Mouse (Mus musculus) intestine, postnatal 0 days (tissue): ENCODE measurements at regions not wholly inside any gene's neighbourhood (a gene's known extent, or its start where the extent isn't known, plus 50 kb on each side); places are given as distances from the start of the nearest gene placed in this dataset.

Experiments used
- ATAC-seq: fragments of 200-750 bp; cut with Nextera tagmentation; 2 replicates; pipeline ENCODE4 v1.8.0; 2017; ENCODE audit warnings: mild to moderate bottlenecking, moderate TSS enrichment, moderate library complexity
- H3K27ac ChIP-seq: fragments of 300-500 bp; sonication (generic); 2 replicates; pipeline ENCODE4 v1.5.1; 2014; ENCODE audit warnings: mild to moderate bottlenecking, low read depth, low read length, moderate library complexity
- H3K27me3 ChIP-seq: fragments of 300-500 bp; sonication (generic); replicated peaks from 2 replicates; pipeline ENCODE4 v1.6.1; 2014; ENCODE audit warnings: low read length, mixed read lengths; ENCODE audit not compliant: control insufficient read depth, insufficient read depth
- H3K36me3 ChIP-seq: fragments of 300-500 bp; sonication (generic); 2 replicates; pipeline ENCODE4 v1.6.1; 2014; ENCODE audit warnings: mild to moderate bottlenecking, moderate library complexity; ENCODE audit not compliant: control insufficient read depth, insufficient read depth
- H3K4me1 ChIP-seq: fragments of 300-500 bp; sonication (generic); replicated peaks from 2 replicates; pipeline ENCODE4 v1.6.1; 2014; ENCODE audit warnings: antibody characterized with exemption, low read length, mixed read lengths; ENCODE audit not compliant: control insufficient read depth, insufficient read depth
- H3K4me2 ChIP-seq: fragments of 300-500 bp; sonication (generic); replicated peaks from 2 replicates; pipeline ENCODE4 v1.6.1; 2014; ENCODE audit warnings: low read depth, mild to moderate bottlenecking, moderate library complexity
- H3K4me3 ChIP-seq: fragments of 300-500 bp; sonication (generic); 2 replicates; pipeline ENCODE4 v1.5.1; 2014; ENCODE audit warnings: low read depth, low read length
- H3K9ac ChIP-seq: fragments of 300-500 bp; sonication (generic); 2 replicates; pipeline ENCODE4 v1.6.1; 2014; ENCODE audit warnings: mild to moderate bottlenecking, low read depth, low read length
- H3K9me3 ChIP-seq: fragments of 300-500 bp; sonication (generic); 2 replicates; pipeline ENCODE4 v1.6.1; 2016; ENCODE audit warnings: mixed run types; ENCODE audit not compliant: control insufficient read depth
- CTCF ChIP-seq: sonication (generic); IDR thresholded peaks from 2 replicates; pipeline ENCODE4 v1.5.1; 2016; ENCODE audit warnings: low read depth, mild to moderate bottlenecking, control low read depth, antibody characterized with exemption, moderate library complexity
- whole genome bisulfite sequencing: fragments of 180-500 bp; shearing (Covaris S2); extraction: QIAGEN DNeasy Blood & Tissue Kit; methylation state at CpG from one replicate; pipeline ENCODE4 v1.1.7; 2014; 5-methylcytosine and 5-hydroxymethylcytosine counted together

DNA sequence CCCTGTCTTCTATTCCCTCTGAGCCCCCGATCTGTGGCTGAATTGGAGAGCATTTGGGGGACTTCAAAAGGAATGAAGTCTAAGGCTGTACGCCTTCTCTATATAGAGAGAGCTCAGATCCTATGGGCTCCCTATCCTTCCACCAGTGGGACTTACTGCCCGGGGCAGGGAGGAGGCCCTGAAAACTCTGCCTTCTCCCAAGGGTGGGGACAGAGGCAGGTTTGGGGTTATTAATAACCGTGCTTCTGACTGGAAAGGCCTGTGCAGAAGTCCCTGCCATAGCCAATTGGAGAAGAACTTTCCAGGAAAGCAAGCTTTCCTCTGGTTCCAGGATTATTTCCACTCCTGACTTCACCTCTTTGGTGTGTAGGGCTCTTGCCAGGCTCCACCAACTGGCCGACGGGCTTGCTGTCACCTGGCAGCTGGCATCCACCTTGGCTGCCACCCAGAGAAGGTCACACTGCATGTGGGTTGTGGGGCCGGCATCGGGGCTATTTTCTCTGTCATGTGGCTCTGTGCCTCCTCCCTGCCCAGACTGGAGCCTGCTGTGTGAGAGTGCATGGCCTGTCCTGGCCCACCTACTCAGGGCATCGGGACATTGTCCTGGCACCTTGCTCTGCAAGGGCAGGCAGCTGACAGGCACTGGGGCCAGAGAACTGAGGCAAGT lies 78.8 kb upstream of the 1600014C23Rik start:
- Histone ChIP-seq H3K36me3 (no peaks in the 10 kb centered on the region), H3K27ac (no peak overlapping the region), H3K4me1 (0 out of 2 replicates have a peak, but pooled peaks cover 4% of the 10 kb centered on the region), H3K4me2 (no peak overlapping the region), H3K9ac (no peak overlapping the region), H3K27me3 (0 out of 2 replicates have a peak, but pooled peaks cover 3% of the 10 kb centered on the region), H3K9me3 (no peaks in the 10 kb centered on the region), H3K4me3 (no peak overlapping the region)
- WGBS = 89% methylated on average over 9 of the region's 9 CpGs
- no peak for ATAC-seq
- TF ChIP-seq CTCF = no peak

DNA sequence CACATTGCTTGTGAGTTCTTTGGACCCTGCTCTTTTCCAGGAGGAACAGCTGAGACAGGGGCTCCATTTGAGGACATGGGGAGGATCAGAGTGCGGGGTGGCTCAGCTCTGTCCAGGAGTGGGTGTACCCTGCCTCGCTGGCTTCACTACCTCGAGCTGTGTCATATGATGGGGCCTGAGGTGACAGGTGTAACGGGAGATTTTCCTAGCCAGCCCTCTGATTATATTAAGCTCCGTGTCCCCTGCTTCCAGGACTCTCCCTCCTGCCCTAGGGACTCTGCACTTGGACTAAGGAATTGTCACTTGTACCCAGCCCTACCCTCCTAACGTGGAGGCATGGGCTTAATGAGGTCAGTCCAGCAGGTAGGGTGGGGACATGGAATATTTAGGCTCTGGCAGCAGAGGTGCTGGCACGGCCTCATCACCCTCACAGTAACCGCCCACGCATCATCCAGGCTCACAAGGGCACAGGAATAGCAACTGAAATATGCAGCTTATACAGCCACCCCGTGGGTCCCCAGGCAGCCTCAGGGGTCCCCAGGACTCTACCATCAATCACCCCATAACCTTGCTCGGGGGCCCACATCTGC lies 78.1 kb upstream of the 1600014C23Rik start:
- Histone ChIP-seq H3K9me3 (no peaks in the 10 kb centered on the region), H3K9ac (no peak overlapping the region), H3K36me3 (no peaks in the 10 kb centered on the region), H3K4me1 (0 out of 2 replicates have a peak, but pooled peaks cover 4% of the 10 kb centered on the region), H3K4me3 (no peak overlapping the region), H3K27me3 (0 out of 2 replicates have a peak, but pooled peaks cover 3% of the 10 kb centered on the region), H3K4me2 (no peak overlapping the region), H3K27ac (no peak overlapping the region)
- ATAC-seq = no peak
- 82% methylated on average over 11 of the region's 11 CpGs for WGBS
- TF ChIP-seq CTCF = no peak

GRCm38 (mm10) chr17:45809728-45810127 lies 76.1 kb upstream of the 1600014C23Rik start:
- WGBS = 91% methylated on average over 6 of the region's 6 CpGs

DNA sequence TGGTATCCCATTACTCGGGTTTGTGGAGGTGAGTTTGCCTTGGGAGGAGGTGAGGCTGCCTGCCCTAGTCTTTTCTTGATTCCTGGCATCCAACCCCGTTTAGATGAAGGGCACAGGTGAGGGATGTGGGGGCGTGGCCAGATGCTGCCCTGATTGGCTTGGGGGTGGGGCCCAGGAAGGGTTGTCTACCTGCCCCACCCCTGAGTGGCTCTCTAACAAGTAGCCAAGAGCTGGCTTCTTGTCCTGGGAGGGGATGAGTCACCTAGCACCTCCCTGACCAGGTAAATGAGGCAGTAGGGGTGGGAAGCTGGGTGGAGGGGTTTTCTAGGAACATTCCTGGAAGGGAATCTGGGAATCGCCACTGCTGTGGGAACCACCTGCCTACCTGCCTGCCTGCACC lies 74.7 kb upstream of the 1600014C23Rik start:
- Histone ChIP-seq H3K27me3 (peaks cover 9% of the 10 kb centered on the region; the same call in 1 of the 2 replicates), H3K27ac (no peak overlapping the region), H3K4me3 (no peak overlapping the region), H3K9ac (no peak overlapping the region), H3K9me3 (no peaks in the 10 kb centered on the region), H3K4me2 (no peak overlapping the region), H3K4me1 (no peaks in the 10 kb centered on the region), H3K36me3 (no peaks in the 10 kb centered on the region)
- peak; percentile 41; the same call in 1 of the 2 replicates for ATAC-seq
- TF ChIP-seq CTCF = no peak
- WGBS = 34% methylated on average over 4 of the region's 4 CpGs

More at GRCm38 (mm10) chr17:45809728-45810127, 76.1 kb upstream of the 1600014C23Rik start:
- Histone ChIP-seq H3K36me3 (no peaks in the 10 kb centered on the region), H3K4me1 (0 out of 2 replicates have a peak, but pooled peaks cover 4% of the 10 kb centered on the region), H3K9ac (no peak overlapping the region), H3K4me2 (no peak overlapping the region), H3K4me3 (no peak overlapping the region), H3K27ac (no peak overlapping the region), H3K9me3 (no peaks in the 10 kb centered on the region), H3K27me3 (peaks cover 9% of the 10 kb centered on the region; the same call in 1 of the 2 replicates)
- ATAC-seq = no peak
- peak; percentile 36 for TF ChIP-seq CTCF

DNA sequence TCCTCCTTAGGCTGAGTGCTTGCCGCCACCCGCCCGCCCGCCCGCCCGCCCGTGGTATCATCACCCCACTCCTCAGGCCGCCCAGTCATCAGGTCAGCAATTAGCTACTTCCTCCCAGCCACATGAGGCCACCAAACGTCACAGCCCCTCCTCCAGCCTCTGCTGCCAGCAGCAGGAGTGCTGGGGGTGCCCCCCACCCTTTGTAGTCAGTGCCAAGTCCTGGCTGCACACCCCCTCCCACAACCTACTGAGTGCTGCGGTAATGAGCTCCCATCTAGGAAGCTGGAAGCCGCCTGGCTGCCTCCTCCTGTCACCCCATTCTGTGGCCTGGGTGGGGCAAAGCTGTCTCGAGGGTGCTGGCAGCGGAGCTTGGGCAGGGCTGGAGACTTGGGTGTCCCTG lies 73.8 kb upstream of the 1600014C23Rik start:
- H3K27ac ChIP-seq = no peak overlapping the region

GRCm38 (mm10) chr17:45806831-45807230 lies 73.2 kb upstream of the 1600014C23Rik start:
- Histone ChIP-seq H3K9me3 (no peaks in the 10 kb centered on the region), H3K4me1 (no peaks in the 10 kb centered on the region), H3K27ac (no peak overlapping the region), H3K4me3 (no peak overlapping the region), H3K36me3 (no peaks in the 10 kb centered on the region), H3K27me3 (peaks cover 9% of the 10 kb centered on the region; the same call in 1 of the 2 replicates), H3K9ac (no peak overlapping the region), H3K4me2 (no peak overlapping the region)
- no peak for TF ChIP-seq CTCF
- no peak for ATAC-seq
- 80% methylated on average over 4 of the region's 4 CpGs for WGBS

More for the DNA sequence above, 73.8 kb upstream of the 1600014C23Rik start:
- H3K27me3 ChIP-seq = peaks cover 9% of the 10 kb centered on the region; the same call in 1 of the 2 replicates
- no peak overlapping the region for H3K4me3 ChIP-seq
- H3K9me3 ChIP-seq = no peaks in the 10 kb centered on the region
- 0 out of 2 replicates have a peak, but pooled peaks have one; percentile 15 for ATAC-seq
- H3K4me1 ChIP-seq = no peaks in the 10 kb centered on the region
- no peak overlapping the region for H3K9ac ChIP-seq
- no peaks in the 10 kb centered on the region for H3K36me3 ChIP-seq
- TF ChIP-seq CTCF = no peak
- 26% methylated on average over 13 of the region's 13 CpGs for WGBS
- peak overlapping the region; percentile 13; the same call in 1 of the 2 replicates for H3K4me2 ChIP-seq
